Mouse (Mus musculus) bone marrow macrophage, adult 2 months (primary cell): ENCODE measurements around the gene Ccpg1. TPM values are rescaled to one million over a fixed set of nuclear protein-coding genes. Genes with fewer than 3 reads are reported as not detected.
A peak's percentile ranks its signal among the peaks of the same experiment; 100 is the strongest.

Experiments used
- H3K27ac ChIP-seq: 2 replicates; pipeline ENCODE4 v1.5.1; 2012; ENCODE audit warnings: low read depth, low read length; ENCODE audit not compliant: insufficient read depth
- H3K4me1 ChIP-seq: 2 replicates; pipeline ENCODE4 v1.6.1; 2012; ENCODE audit warnings: low read length; ENCODE audit not compliant: control insufficient read depth, insufficient read depth
- H3K4me3 ChIP-seq: 2 replicates; pipeline ENCODE4 v1.5.1; 2012; ENCODE audit warnings: mild to moderate bottlenecking, low read length, moderate library complexity; ENCODE audit not compliant: insufficient read depth
- CTCF ChIP-seq: IDR thresholded peaks from 2 replicates; pipeline ENCODE4 v1.5.1; 2012; ENCODE audit warnings: low read depth, mild to moderate bottlenecking, low read length, moderate library complexity
- POLR2A ChIP-seq: IDR thresholded peaks from 2 replicates; pipeline ENCODE4 v1.6.1; 2012; ENCODE audit warnings: mild to moderate bottlenecking, low read depth, low read length, borderline replicate concordance
- polyA plus RNA-seq: library from polyadenylated mRNA; stranded (reverse); fragments of >200 nt; gene quantifications from 2 replicates; pipeline ENCODE4 v1.2.4, GENCODE M21; 2012; ENCODE audit not compliant: missing spikeins, insufficient read depth, insufficient read length

Ccpg1 gene
- polyA plus RNA-seq, 1 experiment: 95.8 TPM

DNA sequence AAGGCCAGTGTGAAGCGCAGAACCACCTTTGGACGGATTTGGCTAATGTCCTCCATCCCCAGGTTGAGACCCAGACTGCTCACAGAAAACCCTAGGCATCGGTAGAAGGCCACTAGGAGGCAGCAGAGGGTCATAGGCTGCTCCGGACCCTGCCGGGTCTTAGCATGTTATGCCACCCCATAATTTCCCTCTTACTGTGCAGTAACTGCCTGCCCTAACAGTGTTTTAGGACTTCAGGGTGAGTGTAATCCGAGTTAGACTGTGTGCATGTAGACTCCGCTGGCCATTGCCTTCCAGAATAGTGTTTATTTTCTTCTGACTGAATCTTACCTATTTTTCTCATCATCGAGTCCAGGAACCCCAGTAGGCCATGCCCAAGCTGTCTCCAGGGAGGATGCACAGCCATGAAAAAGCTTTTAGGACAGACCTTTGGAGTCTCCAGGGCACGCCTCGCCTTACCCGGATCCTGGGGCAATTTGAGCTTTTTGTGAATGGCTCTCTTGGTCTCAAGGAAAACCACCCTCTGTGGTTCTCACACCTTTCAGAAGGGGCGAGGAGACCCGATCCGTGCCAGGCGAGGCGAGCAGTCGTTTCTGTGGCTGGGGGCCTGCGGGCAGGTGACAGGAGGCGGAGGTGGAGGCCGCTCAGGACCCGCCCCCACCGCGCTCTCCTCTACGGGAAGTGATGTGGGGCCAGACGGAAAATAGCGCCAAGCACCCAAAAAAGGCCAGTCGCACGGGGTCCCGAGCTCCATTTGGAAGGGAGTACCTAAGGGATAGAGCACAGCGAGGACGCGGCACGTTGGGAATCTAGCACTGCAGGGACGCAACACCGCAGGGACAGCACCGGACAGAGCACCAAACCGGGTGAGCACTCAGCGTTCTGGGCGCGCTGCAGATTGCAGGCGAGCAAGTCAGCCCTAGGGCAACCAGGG lies 59.2 kb downstream of the Ccpg1 start, which contains the start of gene Rab27a:
TSS of gene Rab27a (plus strand) at position 709 of the 934 bp plus-strand sequence.
- TF ChIP-seq CTCF (peak; percentile 95), POLR2A (no peak)
- Histone ChIP-seq H3K4me3 (peak within 1 kb of the TSS; percentile 66), H3K4me1 (peaks cover 3% of the 10 kb centered on the region), H3K27ac (no peak within 1 kb of the TSS)

DNA sequence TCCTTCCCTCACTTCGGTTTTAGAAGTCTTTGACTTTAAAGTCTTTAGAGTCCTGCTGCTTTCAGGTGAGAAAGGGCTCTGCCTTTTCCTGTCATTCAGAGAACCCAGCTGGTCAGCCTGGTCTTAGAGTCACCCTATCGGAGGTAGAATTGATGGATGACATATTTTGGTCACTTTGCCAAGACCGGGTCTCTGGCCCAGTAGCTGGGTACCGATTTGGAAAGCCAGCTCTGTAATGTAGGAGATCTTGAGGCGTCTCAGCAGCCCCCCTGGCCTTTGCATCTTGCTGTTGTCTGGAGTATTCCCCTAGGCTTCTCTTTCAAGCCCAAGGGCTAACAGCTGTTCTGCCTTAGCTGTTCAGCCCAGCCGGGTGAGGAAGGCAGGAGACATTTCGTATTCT lies 60.0 kb downstream of the Ccpg1 start:
- Histone ChIP-seq H3K27ac (no peak overlapping the region), H3K4me1 (peaks cover 3% of the 10 kb centered on the region), H3K4me3 (peak overlapping the region; percentile 66)
- TF ChIP-seq POLR2A (no peak), CTCF (no peak)

DNA sequence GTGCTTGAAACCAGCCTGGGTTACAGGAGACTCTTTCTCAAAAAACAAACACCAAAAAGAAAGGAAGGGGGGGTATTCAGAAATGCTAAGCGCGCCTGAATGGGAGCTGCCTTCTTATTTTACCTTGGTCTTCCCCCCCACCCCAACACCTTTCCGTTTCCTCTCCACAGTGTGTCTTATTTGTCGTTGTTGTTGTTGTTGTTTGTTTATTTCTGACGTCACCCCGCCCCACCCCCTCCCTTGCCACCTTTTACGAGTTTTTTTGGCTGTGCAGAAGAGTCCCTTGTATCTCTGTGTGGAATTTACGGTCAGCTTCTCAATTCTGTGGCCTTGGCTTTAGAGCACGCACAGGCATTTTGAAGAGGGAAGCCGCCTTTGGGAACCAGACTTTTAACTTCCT lies 60.5 kb downstream of the Ccpg1 start:
- Histone ChIP-seq H3K27ac (no peak overlapping the region), H3K4me3 (no peak overlapping the region), H3K4me1 (peaks cover 3% of the 10 kb centered on the region)
- no peak for TF ChIP-seq POLR2A
- no peak for TF ChIP-seq CTCF

DNA sequence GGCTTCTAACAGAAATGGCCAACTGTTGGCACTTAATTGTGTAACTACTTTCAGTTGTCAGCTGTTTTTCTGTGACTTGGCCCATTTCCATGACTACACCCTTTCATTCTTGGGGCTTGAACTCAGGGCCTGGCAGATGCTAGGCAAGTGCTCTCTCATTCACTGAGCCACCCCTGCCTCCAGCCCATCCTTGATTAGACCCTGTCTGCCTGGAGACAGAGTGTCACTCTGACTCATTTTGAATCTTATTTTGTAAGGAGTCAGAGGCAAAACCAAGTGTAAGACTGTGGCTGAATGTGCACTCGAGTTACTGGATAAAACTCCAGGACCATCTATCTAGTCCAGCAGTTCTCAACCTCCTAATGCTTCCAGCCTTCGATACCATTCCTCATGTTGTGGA lies 62.7 kb downstream of the Ccpg1 start:
- TF ChIP-seq CTCF: no peak
- TF ChIP-seq POLR2A: no peak
- no peak overlapping the region for H3K27ac ChIP-seq
- no peak overlapping the region for H3K4me3 ChIP-seq
- no peaks in the 10 kb centered on the region for H3K4me1 ChIP-seq

DNA sequence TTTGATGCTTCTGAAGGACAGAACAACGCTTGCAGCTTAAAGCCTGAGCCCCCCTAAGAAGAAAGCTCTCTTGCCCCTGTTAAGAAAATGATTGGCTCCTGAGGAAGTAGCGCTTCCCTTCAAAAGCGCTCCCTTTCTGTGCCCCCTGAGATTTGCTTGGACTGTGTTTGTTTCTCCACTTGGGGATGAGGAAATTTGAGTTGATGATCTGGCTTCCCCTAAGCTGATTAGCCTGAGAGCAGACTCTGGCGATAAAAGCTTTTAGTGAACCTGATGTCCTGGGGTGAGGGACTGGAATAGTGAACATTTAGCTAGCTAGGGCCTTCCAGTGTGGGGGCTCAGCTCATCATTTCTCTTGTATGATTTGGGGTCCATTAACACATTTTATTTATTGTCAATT lies 63.7 kb downstream of the Ccpg1 start:
- no peak overlapping the region for H3K4me3 ChIP-seq
- no peak overlapping the region for H3K27ac ChIP-seq
- TF ChIP-seq CTCF (no peak), POLR2A (no peak)
- no peaks in the 10 kb centered on the region for H3K4me1 ChIP-seq

DNA sequence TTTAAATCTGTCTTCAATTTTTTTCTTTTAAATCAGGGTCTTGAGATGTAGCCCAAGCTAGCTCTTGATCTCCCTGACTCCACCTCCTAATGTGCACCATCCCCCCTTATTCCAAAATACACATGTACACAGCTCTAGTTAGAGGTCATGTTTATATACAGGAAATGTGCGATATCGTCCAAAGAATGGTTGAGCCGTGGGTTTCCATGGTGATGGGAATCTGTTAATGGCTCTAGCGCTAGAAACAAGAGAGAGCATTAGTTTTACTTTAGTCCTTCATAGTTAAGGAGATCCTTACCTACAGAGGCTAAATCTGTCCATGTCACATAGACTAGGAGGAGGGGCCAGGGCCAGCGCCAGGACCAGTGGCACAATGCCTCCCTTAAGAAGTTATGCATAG lies 64.6 kb downstream of the Ccpg1 start:
- Histone ChIP-seq H3K27ac (no peak overlapping the region), H3K4me3 (no peak overlapping the region), H3K4me1 (no peaks in the 10 kb centered on the region)
- TF ChIP-seq CTCF (no peak), POLR2A (no peak)

DNA sequence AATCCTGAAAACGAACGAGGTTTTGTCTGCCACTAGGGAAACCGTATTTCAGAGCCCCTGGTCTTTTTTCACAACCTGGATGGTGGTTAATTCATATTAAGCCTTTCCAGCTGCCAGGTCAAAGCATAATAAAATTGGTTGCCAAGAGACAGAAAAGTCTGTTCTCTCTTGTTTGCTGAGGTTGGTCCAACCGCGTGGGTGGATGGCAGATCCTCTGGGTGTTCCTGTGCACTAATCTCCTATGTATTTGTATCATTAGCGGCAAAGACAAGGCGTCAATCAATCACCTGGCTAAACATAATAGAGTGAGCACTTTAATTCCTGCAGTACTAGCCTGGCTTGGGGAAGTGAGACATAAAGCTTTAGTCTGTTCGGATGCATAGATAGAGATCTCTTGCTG lies 65.4 kb downstream of the Ccpg1 start:
- TF ChIP-seq POLR2A: no peak
- no peak for TF ChIP-seq CTCF
- no peak overlapping the region for H3K27ac ChIP-seq
- no peaks in the 10 kb centered on the region for H3K4me1 ChIP-seq
- no peak overlapping the region for H3K4me3 ChIP-seq

DNA sequence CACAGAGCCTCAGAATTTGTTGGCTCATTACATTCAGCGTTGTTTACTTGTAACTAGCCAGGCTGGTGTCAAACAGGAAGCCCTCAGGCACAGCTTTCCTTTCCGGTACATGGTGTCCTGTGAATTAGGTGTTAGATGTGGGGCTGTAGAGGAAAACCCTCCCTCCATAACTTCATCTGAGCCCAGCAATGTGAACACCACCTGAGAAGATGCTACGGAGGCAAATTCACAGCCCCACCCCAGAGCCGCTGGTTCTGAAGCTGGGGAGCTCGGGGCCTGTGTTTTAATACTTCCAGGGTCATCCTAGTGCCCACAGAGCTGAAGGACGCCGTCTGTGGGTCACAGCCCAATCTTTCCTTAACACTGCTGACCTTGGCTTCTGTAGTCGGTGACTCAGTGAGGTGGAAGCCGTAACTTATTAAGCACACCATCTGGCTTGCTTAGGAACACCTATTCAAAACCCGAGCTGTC lies 70.2 kb downstream of the Ccpg1 start:
- H3K4me1 ChIP-seq: no peaks in the 10 kb centered on the region
- no peak for TF ChIP-seq CTCF
- no peak for TF ChIP-seq POLR2A
- no peak overlapping the region for H3K27ac ChIP-seq
- no peak overlapping the region for H3K4me3 ChIP-seq

DNA sequence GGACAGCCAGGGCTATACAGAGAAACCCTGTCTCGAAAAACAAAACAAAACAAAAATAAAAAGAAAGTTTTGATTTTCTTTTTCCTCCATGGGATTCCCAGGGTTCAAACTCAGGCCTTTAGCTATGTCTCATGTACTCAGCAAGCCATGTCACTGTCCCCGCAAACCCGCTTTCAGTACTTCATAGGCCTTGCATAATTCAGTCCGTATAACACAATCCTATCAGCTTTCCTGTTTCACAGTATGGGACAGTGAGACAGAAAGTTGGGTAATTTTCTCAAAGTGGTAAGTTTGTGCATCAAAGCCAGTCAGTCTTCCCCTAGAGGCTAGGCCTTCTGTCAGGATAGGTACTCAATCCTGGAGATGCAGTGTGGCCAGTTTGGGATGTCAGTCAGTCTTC lies 74.0 kb downstream of the Ccpg1 start:
- no peaks in the 10 kb centered on the region for H3K4me1 ChIP-seq
- no peak overlapping the region for H3K27ac ChIP-seq
- TF ChIP-seq POLR2A (no peak), CTCF (no peak)
- H3K4me3 ChIP-seq: no peak overlapping the region

DNA sequence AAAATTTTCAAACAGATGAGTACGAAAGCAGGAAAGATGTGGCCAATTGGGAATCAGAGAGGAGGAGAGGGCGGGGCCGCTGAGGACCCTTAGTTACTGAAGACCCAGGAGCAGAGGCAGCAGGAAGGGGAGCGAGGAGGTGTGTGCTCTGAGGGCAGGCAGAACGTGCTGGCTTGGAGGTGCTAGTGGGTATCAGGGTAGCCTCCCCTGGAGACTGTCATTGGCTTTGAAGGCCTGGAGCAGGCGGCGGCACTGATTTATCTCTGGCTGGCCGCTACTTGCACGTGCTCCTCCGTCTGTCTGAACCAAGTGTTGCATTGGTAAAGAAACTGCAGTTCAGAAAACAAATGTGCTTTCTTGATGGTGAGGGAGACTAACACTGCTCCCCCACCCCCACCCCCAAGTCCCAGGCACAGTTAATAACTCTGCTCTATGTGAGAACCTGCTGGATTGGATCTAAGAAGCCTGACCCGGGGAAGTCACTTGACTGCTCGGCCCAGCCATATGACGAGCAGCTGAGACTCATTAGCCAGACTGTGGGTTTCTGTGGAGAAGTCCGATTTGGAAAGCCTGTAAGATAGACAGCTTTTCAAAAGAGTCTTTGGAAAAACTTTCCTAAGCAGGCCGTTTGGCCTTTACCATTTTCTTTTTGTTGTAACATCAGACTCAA lies 78.5 kb downstream of the Ccpg1 start:
- TF ChIP-seq CTCF (no peak), POLR2A (no peak)
- Histone ChIP-seq H3K4me3 (no peak overlapping the region), H3K27ac (no peak overlapping the region), H3K4me1 (no peaks in the 10 kb centered on the region)

Other genes starting within 250 kb of the Ccpg1 start
- not detected in 2 replicates for gene Prtg, start 178.6 kb upstream of the Ccpg1 start, polyA plus RNA-seq
- not detected in 2 replicates for gene Pygo1, start 59.8 kb upstream of the Ccpg1 start, polyA plus RNA-seq
- 0.34 and 0.48 TPM in 2 replicates for gene Dyx1c1, start 26.6 kb upstream of the Ccpg1 start, polyA plus RNA-seq
- gene Gm44503, start 26.6 kb upstream of the Ccpg1 start, polyA plus RNA-seq: not detected in 2 replicates
- 6.8 and 7.7 TPM in 2 replicates for gene Ccpg1os, start within 50 bp of the Ccpg1 start, polyA plus RNA-seq
- 12.6 and 15.3 TPM in 2 replicates for gene Pigb, start 54.9 kb downstream of the Ccpg1 start, polyA plus RNA-seq
- 2.6 and 3.0 TPM in 2 replicates for gene Rab27a, start 59.4 kb downstream of the Ccpg1 start, polyA plus RNA-seq
- not detected in 2 replicates for gene Khdc3, start 116.4 kb downstream of the Ccpg1 start, polyA plus RNA-seq
- gene Gm20509, start 117.0 kb downstream of the Ccpg1 start, polyA plus RNA-seq: not detected in 2 replicates
- gene Rsl24d1, start 128.0 kb downstream of the Ccpg1 start, polyA plus RNA-seq: 50.6 and 51.3 TPM in 2 replicates